Mouse (Mus musculus) heart, embryonic 15.5 days (tissue): ENCODE results near the gene Arrdc2. TPM values are rescaled to one million over a fixed set of nuclear protein-coding genes. Genes with fewer than 3 reads are reported as not detected.

Source experiments
- ATAC-seq: fragments of 200-750 bp; cut with Nextera tagmentation; replicated peaks from 2 replicates; pipeline ENCODE4 v1.8.0; 2017; ENCODE audit warnings: low read depth, moderate TSS enrichment; ENCODE audit not compliant: insufficient number of reproducible peaks, insufficient read depth, low FRiP score
- H3K27ac ChIP-seq: fragments of 300-500 bp; sonication (generic); 2 replicates; pipeline ENCODE4 v1.5.1; 2015; ENCODE audit warnings: mild to moderate bottlenecking, inconsistent platforms
- H3K27me3 ChIP-seq: fragments of 300-500 bp; sonication (generic); 2 replicates; pipeline ENCODE4 v1.6.1; 2015; ENCODE audit warnings: inconsistent platforms
- H3K36me3 ChIP-seq: fragments of 300-500 bp; sonication (generic); 2 replicates; pipeline ENCODE4 v1.6.1; 2015; ENCODE audit warnings: mild to moderate bottlenecking, inconsistent platforms
- H3K4me1 ChIP-seq: fragments of 300-500 bp; sonication (generic); replicated peaks from 2 replicates; pipeline ENCODE4 v1.6.1; 2015; ENCODE audit warnings: inconsistent platforms
- H3K4me2 ChIP-seq: fragments of 300-500 bp; sonication (generic); 2 replicates; pipeline ENCODE4 v1.6.1; 2015; ENCODE audit warnings: inconsistent platforms, mild to moderate bottlenecking, moderate library complexity
- H3K4me3 ChIP-seq: fragments of 300-500 bp; sonication (generic); 2 replicates; pipeline ENCODE4 v1.5.1; 2015; ENCODE audit warnings: mild to moderate bottlenecking, inconsistent platforms
- H3K9ac ChIP-seq: fragments of 300-500 bp; sonication (generic); 2 replicates; pipeline ENCODE4 v1.6.1; 2015; ENCODE audit warnings: mild to moderate bottlenecking, inconsistent platforms
- H3K9me3 ChIP-seq: fragments of 300-500 bp; sonication (generic); replicated peaks from 2 replicates; pipeline ENCODE4 v1.6.1; 2016; ENCODE audit warnings: inconsistent platforms
- WGBS: fragments of 180-500 bp; shearing (Covaris S2); methylation state at CpG from one replicate; pipeline ENCODE4 v1.1.7; 2015; ENCODE audit warnings: mixed read lengths; 5-methylcytosine and 5-hydroxymethylcytosine counted together
- polyA plus RNA-seq: library from polyadenylated mRNA; unstranded; fragments of >200 nt; fragmentation: Nextera tagmentation; extraction: Ambion mirVana; gene quantifications from 2 replicates; pipeline ENCODE4 v1.2.1, GENCODE M21; 2015

Arrdc2 gene
- polyA plus RNA-seq, 1 experiment from 2014 or later: 2.8 TPM

DNA sequence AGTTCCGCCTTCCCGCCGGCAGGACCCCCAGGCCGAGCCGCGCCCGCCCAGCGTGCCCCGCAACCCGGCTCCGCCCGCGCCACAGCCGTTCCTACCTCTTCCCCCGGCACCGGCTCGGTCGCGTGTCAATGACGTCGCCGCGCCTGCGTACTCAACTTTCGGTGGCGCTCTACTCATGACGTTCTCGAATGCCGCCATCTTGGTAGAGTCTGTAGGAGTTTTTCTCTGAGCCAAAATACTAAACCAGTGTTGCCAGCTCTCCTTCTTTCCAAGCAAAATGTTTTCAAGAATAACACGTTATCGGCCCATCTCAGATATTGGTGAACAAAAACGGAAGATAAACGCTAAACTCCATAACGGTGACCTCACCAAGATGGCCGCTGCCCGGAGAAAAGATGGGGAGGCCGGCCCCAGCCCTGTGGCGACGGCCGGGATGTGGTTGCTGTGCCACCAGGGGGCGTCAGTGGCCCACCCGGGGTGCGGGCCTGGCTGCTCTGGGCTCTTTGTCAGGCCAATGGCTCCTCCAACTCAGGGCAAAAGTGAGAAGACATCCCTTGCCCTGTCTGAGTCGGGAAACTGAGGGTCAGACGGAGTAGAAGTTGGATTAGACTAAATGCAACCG, 34.0 kb upstream of the Arrdc2 start, which contains the start of gene Ccdc124:
TSS of gene Ccdc124 (minus strand) at position 572 of the 622 bp plus-strand sequence.
- Histone ChIP-seq H3K36me3 (no peaks in the 10 kb centered on the region), H3K9ac (peak within 1 kb of the TSS; percentile 75), H3K27ac (peak within 1 kb of the TSS; percentile 78), H3K4me1 (peaks cover 23% of the 10 kb centered on the region), H3K4me3 (peak within 1 kb of the TSS; percentile 90), H3K9me3 (no peaks in the 10 kb centered on the region), H3K4me2 (peak within 1 kb of the TSS; percentile 94), H3K27me3 (no peaks in the 10 kb centered on the region)
- ATAC-seq: peak; percentile 85
- under 1% methylated on average over 46 of the region's 46 CpGs for WGBS

DNA sequence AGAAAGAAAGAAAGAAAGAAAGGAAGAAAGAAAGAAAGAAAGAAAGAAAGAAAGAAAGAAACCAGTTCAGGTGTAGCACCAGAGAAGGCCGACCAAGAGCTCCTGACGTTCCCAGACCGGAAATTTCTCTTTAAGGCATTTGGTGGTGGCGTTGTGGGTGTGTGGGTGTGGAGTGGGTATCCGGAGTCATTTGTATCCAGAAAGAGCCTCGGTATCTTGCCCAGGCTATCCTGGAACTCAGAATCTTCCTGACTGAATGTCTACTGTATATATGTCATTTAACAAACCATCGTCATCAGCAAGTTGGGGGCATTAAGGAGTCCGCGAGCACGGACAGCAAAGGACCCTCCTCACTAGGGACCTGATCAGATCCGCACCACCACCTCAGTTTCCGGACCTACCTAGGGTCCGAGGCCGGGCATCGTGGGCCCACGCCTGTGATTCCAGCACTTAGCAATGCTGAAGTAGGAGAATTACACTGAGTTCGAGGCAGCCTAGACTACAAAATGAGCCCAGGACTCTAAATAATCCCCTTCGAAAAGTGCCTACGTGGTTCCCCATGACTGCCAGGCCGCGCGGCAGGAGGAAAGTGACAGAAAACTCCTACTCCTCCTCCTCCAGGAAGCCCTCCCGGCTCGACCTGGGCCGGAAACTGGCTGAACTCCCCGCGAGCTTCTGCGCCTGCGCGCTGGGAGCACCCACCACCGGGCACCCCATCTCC, 33.3 kb upstream of the Arrdc2 start:
- 4% methylated on average over 31 of the region's 31 CpGs for WGBS
- Histone ChIP-seq H3K4me2 (peak overlapping the region; percentile 94), H3K36me3 (no peaks in the 10 kb centered on the region), H3K27me3 (no peaks in the 10 kb centered on the region), H3K4me3 (peak overlapping the region; percentile 90), H3K4me1 (peaks cover 29% of the 10 kb centered on the region), H3K27ac (peak overlapping the region; percentile 78), H3K9me3 (no peaks in the 10 kb centered on the region), H3K9ac (peak overlapping the region; percentile 75)
- no peak; the same call in 1 of the 2 replicates for ATAC-seq

DNA sequence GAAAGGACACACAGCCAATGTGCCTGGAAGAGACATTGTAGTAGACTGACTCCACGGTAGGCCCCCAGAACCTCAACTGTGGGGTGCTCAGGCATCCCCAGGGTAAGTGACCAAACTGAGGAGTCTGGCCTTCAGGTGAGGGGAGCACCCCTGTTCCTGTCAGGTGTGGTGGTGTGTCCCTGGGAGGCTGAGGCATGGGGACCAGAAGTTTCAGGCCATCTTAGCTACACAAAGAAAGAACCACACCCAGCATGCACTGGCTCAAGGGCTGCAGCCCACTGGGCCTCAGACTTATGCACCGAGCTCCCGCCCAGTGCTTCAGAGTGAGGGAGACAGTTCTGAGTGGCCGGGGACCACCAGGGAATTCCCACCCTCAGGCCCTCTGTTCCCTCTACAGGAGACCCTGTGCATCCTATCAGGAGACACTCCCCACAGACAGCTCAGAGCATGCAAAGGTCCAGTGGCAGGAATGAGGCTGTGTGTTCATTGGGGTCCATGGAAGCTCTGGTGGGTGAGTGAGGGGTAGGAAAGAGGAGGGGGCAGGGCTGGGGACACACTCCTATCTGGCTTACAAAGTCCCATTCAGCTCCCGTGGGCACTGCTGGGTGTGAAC, 31.8 kb upstream of the Arrdc2 start:
- WGBS: 78% methylated on average over 5 of the region's 5 CpGs
- Histone ChIP-seq H3K9me3 (no peaks in the 10 kb centered on the region), H3K27me3 (0 out of 2 replicates have a peak, but pooled peaks cover 5% of the 10 kb centered on the region), H3K4me2 (no peak overlapping the region), H3K4me1 (peaks cover 32% of the 10 kb centered on the region), H3K9ac (no peak overlapping the region), H3K4me3 (no peak overlapping the region), H3K36me3 (no peaks in the 10 kb centered on the region), H3K27ac (no peak overlapping the region)
- ATAC-seq: no peak

DNA sequence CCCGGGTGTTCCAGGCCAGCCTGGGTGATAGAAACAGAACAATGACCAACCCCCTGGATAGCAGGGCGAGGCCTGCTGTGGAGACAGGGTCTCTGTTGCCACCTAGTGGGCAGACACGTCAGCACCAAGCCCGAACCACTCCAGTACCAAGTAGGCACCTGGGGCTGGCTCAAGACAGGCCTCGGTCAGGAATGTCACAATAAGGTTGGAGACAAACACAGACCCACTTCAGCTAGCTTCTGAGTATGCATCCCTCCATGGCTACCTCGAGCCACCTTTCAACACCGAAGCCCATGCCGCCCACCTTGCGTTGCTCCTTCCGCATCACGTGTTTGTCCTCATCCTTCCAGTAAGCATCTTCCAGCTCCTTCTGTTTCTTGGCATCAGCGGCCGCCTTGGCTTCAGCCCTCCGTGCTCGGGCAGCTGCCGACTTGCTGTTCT, 30.1 kb upstream of the Arrdc2 start:
- Histone ChIP-seq H3K36me3 (no peaks in the 10 kb centered on the region), H3K9ac (no peak overlapping the region), H3K4me1 (peaks cover 41% of the 10 kb centered on the region), H3K27ac (no peak overlapping the region), H3K4me2 (no peak overlapping the region), H3K9me3 (no peaks in the 10 kb centered on the region), H3K4me3 (no peak overlapping the region), H3K27me3 (0 out of 2 replicates have a peak, but pooled peaks cover 5% of the 10 kb centered on the region)
- WGBS: 51% methylated on average over 16 of the region's 16 CpGs
- ATAC-seq: no peak

- Histone ChIP-seq H3K27ac (no peak overlapping the region), H3K4me3 (0 out of 2 replicates have a peak overlapping the region, but pooled peaks have one; percentile 14), H3K9ac (peak overlapping the region; percentile 22; the same call in 1 of the 2 replicates), H3K4me2 (peak overlapping the region; percentile 44), H3K9me3 (no peaks in the 10 kb centered on the region), H3K27me3 (0 out of 2 replicates have a peak, but pooled peaks cover 9% of the 10 kb centered on the region), H3K36me3 (no peaks in the 10 kb centered on the region), H3K4me1 (peaks cover 45% of the 10 kb centered on the region)
- 34% methylated on average over 5 of the region's 5 CpGs for WGBS
- ATAC-seq: no peak
These were observed 29.7 kb upstream of the Arrdc2 start for GRCm38 (mm10) chr8:70869199-70869571.

DNA sequence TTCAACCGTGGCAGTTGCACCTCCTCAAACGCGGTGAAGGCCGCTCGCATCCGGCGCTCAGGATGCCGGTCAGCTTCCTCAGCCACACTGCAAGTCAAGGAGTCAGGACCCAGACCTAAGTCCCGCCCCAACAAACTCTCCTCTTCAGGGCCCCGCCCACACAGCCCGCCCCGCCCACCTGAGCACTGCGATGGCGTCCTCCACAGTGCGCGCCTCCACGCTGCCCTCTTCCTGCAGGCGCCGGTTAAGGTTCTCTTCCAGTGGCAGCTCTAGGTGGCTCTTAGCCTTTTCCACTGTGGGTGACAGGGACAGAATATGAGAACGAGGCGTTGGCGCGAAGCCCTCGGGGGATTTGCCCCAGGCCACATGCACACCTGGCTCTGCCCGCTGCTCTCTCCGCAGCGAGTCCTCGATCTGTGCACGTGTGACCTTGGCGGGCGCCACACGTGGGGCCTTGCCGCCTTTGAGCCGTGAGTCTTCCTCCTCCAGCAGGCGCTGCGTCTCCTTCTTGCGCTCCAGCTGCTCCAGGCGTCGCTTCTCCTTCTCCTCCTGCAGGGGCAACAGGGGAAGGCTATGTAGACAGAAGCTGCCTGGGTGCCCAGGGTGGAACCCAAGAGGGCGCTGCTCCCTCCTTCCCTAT, 29.2 kb upstream of the Arrdc2 start:
- H3K4me2 ChIP-seq: peak overlapping the region; percentile 44
- H3K9ac ChIP-seq: peak overlapping the region; percentile 22; the same call in 1 of the 2 replicates
- 0 out of 2 replicates have a peak, but pooled peaks cover 14% of the 10 kb centered on the region for H3K27me3 ChIP-seq

GRCm38 (mm10) chr8:70866566-70866965, 27.0 kb upstream of the Arrdc2 start:
- peaks cover 33% of the 10 kb centered on the region for H3K27me3 ChIP-seq
- H3K36me3 ChIP-seq: no peaks in the 10 kb centered on the region
- peak overlapping the region; percentile 91; the same call in 1 of the 2 replicates for H3K4me2 ChIP-seq
- ATAC-seq: no peak
- H3K4me3 ChIP-seq: no peak overlapping the region
- 86% methylated on average over 7 of the region's 7 CpGs for WGBS
- H3K4me1 ChIP-seq: peaks cover 58% of the 10 kb centered on the region
- no peak overlapping the region for H3K9ac ChIP-seq
- H3K9me3 ChIP-seq: no peaks in the 10 kb centered on the region
- no peak overlapping the region for H3K27ac ChIP-seq

More for the DNA sequence above, 29.2 kb upstream of the Arrdc2 start:
- H3K9me3 ChIP-seq: no peaks in the 10 kb centered on the region
- peaks cover 48% of the 10 kb centered on the region for H3K4me1 ChIP-seq
- no peak overlapping the region for H3K27ac ChIP-seq
- ATAC-seq: no peak
- peak overlapping the region; percentile 14; the same call in 1 of the 2 replicates for H3K4me3 ChIP-seq
- whole genome bisulfite sequencing: 30% methylated on average over 40 of the region's 40 CpGs
- no peaks in the 10 kb centered on the region for H3K36me3 ChIP-seq

DNA sequence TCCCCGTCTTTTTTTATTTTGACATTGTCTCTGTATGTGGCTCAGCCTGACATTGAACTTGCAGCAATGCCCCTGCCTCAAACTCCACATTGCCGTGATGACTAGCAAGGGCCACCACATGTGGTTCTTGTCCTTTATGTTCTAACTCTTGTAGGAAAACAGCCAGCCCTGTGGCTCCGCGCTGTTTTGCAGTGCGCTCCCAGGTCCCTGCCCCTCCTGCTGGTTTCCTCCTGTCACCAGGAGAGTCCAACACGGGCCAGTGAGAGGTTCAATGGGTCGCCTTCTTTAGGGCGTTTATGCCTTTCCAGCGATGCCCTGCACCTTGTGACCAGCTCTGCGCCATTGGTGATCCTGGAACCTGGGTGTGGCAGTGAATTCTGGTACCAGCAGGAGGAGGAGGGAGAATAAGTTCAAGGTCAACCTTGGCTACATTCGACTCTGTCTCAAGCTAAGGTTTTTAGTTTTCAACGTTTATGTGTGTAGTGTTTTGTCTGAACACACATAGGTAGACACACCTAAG, 26.5 kb upstream of the Arrdc2 start:
- peaks cover 58% of the 10 kb centered on the region for H3K4me1 ChIP-seq
- WGBS: 8% methylated on average over 12 of the region's 12 CpGs
- H3K27me3 ChIP-seq: peaks cover 38% of the 10 kb centered on the region
- H3K9me3 ChIP-seq: no peaks in the 10 kb centered on the region
- ATAC-seq: no peak
- peak overlapping the region; percentile 79 for H3K4me3 ChIP-seq
- peak overlapping the region; percentile 91 for H3K4me2 ChIP-seq
- peak overlapping the region; percentile 28; the same call in 1 of the 2 replicates for H3K9ac ChIP-seq
- no peaks in the 10 kb centered on the region for H3K36me3 ChIP-seq
- H3K27ac ChIP-seq: peak overlapping the region; percentile 86

DNA sequence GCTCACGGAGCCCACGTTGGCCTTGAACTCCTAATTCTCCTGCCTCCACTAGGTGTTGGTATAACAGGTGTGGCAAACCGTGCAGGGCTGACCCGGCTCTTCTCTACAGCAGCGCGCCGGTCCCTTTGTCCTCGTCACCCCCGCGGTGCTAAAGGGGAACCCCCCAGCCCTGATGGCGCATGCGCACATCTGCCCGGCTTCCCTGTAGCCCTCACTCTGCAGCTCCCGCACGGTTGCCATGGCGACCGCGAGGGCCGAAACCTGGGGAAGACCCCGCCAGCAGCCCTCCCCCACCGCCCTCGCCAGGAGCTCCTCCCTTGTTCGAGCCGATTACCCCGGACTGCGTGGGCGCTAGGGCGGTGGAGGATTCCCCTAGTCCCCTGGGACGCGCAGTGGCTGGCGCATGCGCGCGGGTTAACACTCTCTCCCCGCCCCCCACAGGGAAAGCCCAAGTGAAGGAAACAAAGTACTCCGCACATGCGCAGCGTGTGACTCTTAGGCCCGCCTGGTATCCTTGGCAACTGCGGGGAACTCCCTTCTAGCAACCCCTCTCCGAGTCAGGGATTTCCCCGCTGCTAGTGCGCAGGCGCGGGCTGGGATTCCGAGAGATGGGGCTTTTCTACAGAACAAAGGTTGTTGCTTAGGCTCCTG, 26.0 kb upstream of the Arrdc2 start:
- Histone ChIP-seq H3K9me3 (no peaks in the 10 kb centered on the region), H3K4me3 (peak overlapping the region; percentile 79), H3K4me2 (peak overlapping the region; percentile 91), H3K27me3 (peaks cover 38% of the 10 kb centered on the region), H3K4me1 (peaks cover 58% of the 10 kb centered on the region), H3K36me3 (no peaks in the 10 kb centered on the region), H3K27ac (peak overlapping the region; percentile 86), H3K9ac (peak overlapping the region; percentile 71)
- WGBS: under 1% methylated on average over 46 of the region's 46 CpGs
- ATAC-seq: peak; percentile 90

GRCm38 (mm10) chr8:70864712-70865221, 25.2 kb upstream of the Arrdc2 start:
- H3K27ac ChIP-seq: peak overlapping the region; percentile 86
- H3K4me1 ChIP-seq: peaks cover 55% of the 10 kb centered on the region
- peak overlapping the region; percentile 71 for H3K9ac ChIP-seq
- H3K36me3 ChIP-seq: no peaks in the 10 kb centered on the region
- H3K27me3 ChIP-seq: peaks cover 38% of the 10 kb centered on the region
- H3K4me2 ChIP-seq: peak overlapping the region; percentile 91
- no peaks in the 10 kb centered on the region for H3K9me3 ChIP-seq
- H3K4me3 ChIP-seq: peak overlapping the region; percentile 79
- WGBS: 2% methylated on average over 24 of the region's 24 CpGs
- no peak; the same call in 1 of the 2 replicates for ATAC-seq
